Mouse (Mus musculus): ENCODE results near the gene Mdga2.

- TF ChIP-seq CTCF (IDR thresholded peaks at IDR 0.05; ENCODE audit: extremely low read depth, insufficient read length, insufficient replicate concordance, low read depth, low read length): no peak
- no peak for TF ChIP-seq POLR2A (IDR thresholded peaks at IDR 0.05; ENCODE audit: low read depth, low read length)
Observed at GRCm38 (mm10) chr12:67127457-67127856, 94.9 kb downstream of the Mdga2 start.

Data from small intestine, adult 2 months (tissue).